Mouse (Mus musculus): ENCODE data around the gene Sema3f.

GRCm38 (mm10) chr9:107708439-107709095, 1.7 kb downstream of the Sema3f start:
- no peak for TF ChIP-seq CTCF (IDR thresholded peaks at IDR 0.05; ENCODE audit: borderline replicate concordance, control insufficient read depth, extremely low read depth, insufficient read depth, low read length, poor library complexity)
- no peak for TF ChIP-seq POLR2A (IDR thresholded peaks at IDR 0.05; ENCODE audit: control insufficient read depth, extremely low read depth, insufficient read depth, low read length, poor library complexity)
